Mouse (Mus musculus) heart, embryonic 11.5 days (tissue): Measurements from ENCODE around the gene Ak1. TPM values are rescaled to one million over a fixed set of nuclear protein-coding genes. Genes with fewer than 3 reads are reported as not detected.
A peak's percentile ranks its signal among the peaks of the same experiment; 100 is the strongest.

Experiments
- ATAC-seq: fragments of 200-750 bp; cut with Nextera tagmentation; replicated peaks from 2 replicates; pipeline ENCODE4 v1.8.0; 2017; ENCODE audit warnings: moderate library complexity; ENCODE audit not compliant: insufficient number of reproducible peaks, low FRiP score, low TSS enrichment
- H3K27ac ChIP-seq: fragments of 300-500 bp; sonication (generic); 2 replicates; pipeline ENCODE4 v1.5.1; 2014; ENCODE audit warnings: mild to moderate bottlenecking, low read depth, low read length
- H3K27me3 ChIP-seq: fragments of 300-500 bp; sonication (generic); 2 replicates; pipeline ENCODE4 v1.6.1; 2014; ENCODE audit warnings: mild to moderate bottlenecking, low read length, mixed read lengths; ENCODE audit not compliant: control insufficient read depth, insufficient read depth
- H3K36me3 ChIP-seq: fragments of 300-500 bp; sonication (generic); 2 replicates; pipeline ENCODE4 v1.6.1; 2014; ENCODE audit warnings: mild to moderate bottlenecking, low read length, moderate library complexity, mixed read lengths; ENCODE audit not compliant: control insufficient read depth, insufficient read depth
- H3K4me1 ChIP-seq: fragments of 300-500 bp; sonication (generic); 2 replicates; pipeline ENCODE4 v1.6.1; 2014; ENCODE audit warnings: low read length; ENCODE audit not compliant: control insufficient read depth, insufficient read depth
- H3K4me2 ChIP-seq: fragments of 300-500 bp; sonication (generic); 2 replicates; pipeline ENCODE4 v1.6.1; 2014; ENCODE audit warnings: mild to moderate bottlenecking, moderate library complexity
- H3K4me3 ChIP-seq: fragments of 300-500 bp; sonication (generic); 2 replicates; pipeline ENCODE4 v1.5.1; 2014; ENCODE audit warnings: low read depth, low read length
- H3K9ac ChIP-seq: fragments of 300-500 bp; sonication (generic); 2 replicates; pipeline ENCODE4 v1.6.1; 2014; ENCODE audit warnings: mild to moderate bottlenecking, low read depth, low read length, moderate library complexity
- H3K9me3 ChIP-seq: fragments of 300-500 bp; sonication (generic); replicated peaks from 2 replicates; pipeline ENCODE4 v1.6.1; 2016; ENCODE audit warnings: low read length; ENCODE audit not compliant: control insufficient read depth
- WGBS: fragments of 180-500 bp; shearing (Covaris S2); extraction: QIAGEN DNeasy Blood & Tissue Kit; methylation state at CpG from one replicate; pipeline ENCODE4 v1.1.7; 2014; ENCODE audit not compliant: insufficient replicate concordance; 5-methylcytosine and 5-hydroxymethylcytosine counted together
- polyA plus RNA-seq: library from polyadenylated mRNA; unstranded; fragments of >200 nt; fragmentation: Nextera tagmentation; extraction: Ambion mirVana; gene quantifications from 2 replicates; pipeline ENCODE4 v1.2.1, GENCODE M21; 2014

Ak1 gene
- polyA plus RNA-seq, 1 experiment from 2014 or later, result 212 TPM

DNA sequence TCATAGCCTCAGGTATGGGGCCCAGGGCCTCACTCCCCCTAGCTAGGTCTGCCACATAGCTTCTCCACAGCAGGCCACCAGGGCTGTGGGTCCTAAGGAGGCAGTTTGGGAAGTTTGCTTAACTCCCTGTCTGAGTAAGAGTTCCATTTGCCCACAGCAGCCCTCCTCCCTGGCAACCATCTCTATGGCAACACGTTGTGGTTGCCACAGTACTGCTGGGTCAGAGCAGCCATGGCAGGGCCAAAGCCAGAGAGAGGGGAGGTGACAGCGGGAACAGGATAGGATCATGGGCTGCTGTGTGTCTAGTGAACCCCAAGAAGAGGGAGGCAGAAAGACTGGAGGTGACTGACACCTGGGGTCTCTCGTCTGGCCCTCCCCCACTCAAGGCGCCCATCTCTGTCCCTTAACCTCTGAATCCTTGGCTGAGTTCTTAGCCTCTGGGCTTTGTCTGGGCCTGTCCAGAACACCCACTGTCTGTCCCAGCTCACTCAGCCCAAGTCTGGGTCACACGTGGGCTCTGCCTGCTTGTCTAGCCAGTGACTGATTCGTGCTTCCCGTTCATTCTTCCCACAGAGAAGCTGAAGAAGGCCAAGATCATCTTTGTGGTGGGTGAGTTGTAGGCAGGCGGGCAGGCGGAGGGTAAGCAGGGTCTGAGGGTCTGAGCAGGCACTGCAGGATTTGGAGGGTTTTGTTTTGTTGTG, 7.9 kb downstream of the Ak1 start:
- H3K27ac ChIP-seq, result peak overlapping the region; percentile 51; the same call in 1 of the 2 replicates
- peak overlapping the region; percentile 8; the same call in 1 of the 2 replicates for H3K4me3 ChIP-seq
- peak overlapping the region; percentile 74 for H3K4me2 ChIP-seq
- H3K9me3 ChIP-seq, result no peaks in the 10 kb centered on the region
- H3K36me3 ChIP-seq, result 0 out of 2 replicates have a peak, but pooled peaks cover 4% of the 10 kb centered on the region
- H3K4me1 ChIP-seq, result peaks cover 57% of the 10 kb centered on the region
- 48% methylated on average over 9 of the region's 9 CpGs for WGBS
- peak overlapping the region; percentile 53; the same call in 1 of the 2 replicates for H3K9ac ChIP-seq
- H3K27me3 ChIP-seq, result no peaks in the 10 kb centered on the region
- ATAC-seq, result no peak

GRCm38 (mm10) chr2:32630036-32630435, 8.5 kb downstream of the Ak1 start:
- Histone ChIP-seq H3K4me2 (no peak overlapping the region), H3K9ac (no peak overlapping the region), H3K36me3 (0 out of 2 replicates have a peak, but pooled peaks cover 4% of the 10 kb centered on the region), H3K4me3 (no peak overlapping the region), H3K9me3 (no peaks in the 10 kb centered on the region), H3K27me3 (no peaks in the 10 kb centered on the region), H3K27ac (0 out of 2 replicates have a peak overlapping the region, but pooled peaks have one; percentile 10), H3K4me1 (peaks cover 51% of the 10 kb centered on the region)
- no peak for ATAC-seq
- 79% methylated on average over 8 of the region's 9 CpGs for whole genome bisulfite sequencing

- no peaks in the 10 kb centered on the region for H3K27me3 ChIP-seq
- no peak overlapping the region for H3K4me3 ChIP-seq
- no peak overlapping the region for H3K4me2 ChIP-seq
- no peak overlapping the region for H3K27ac ChIP-seq
- H3K4me1 ChIP-seq, result peaks cover 41% of the 10 kb centered on the region
- 0 out of 2 replicates have a peak, but pooled peaks cover 4% of the 10 kb centered on the region for H3K36me3 ChIP-seq
- ATAC-seq, result no peak
- no peaks in the 10 kb centered on the region for H3K9me3 ChIP-seq
- no peak overlapping the region for H3K9ac ChIP-seq
- WGBS, result 83% methylated on average over 10 of the region's 10 CpGs
Observed at GRCm38 (mm10) chr2:32631046-32631445, 9.5 kb downstream of the Ak1 start.

GRCm38 (mm10) chr2:32631737-32632394, 10.3 kb downstream of the Ak1 start:
- Histone ChIP-seq H3K9ac (no peak overlapping the region), H3K36me3 (0 out of 2 replicates have a peak, but pooled peaks cover 4% of the 10 kb centered on the region), H3K4me3 (no peak overlapping the region), H3K4me1 (peaks cover 35% of the 10 kb centered on the region), H3K9me3 (no peaks in the 10 kb centered on the region), H3K4me2 (no peak overlapping the region), H3K27ac (peak overlapping the region; percentile 32), H3K27me3 (no peaks in the 10 kb centered on the region)
- whole genome bisulfite sequencing, result 42% methylated on average over 7 of the region's 7 CpGs
- 0 out of 2 replicates have a peak, but pooled peaks have one; percentile 18 for ATAC-seq

DNA sequence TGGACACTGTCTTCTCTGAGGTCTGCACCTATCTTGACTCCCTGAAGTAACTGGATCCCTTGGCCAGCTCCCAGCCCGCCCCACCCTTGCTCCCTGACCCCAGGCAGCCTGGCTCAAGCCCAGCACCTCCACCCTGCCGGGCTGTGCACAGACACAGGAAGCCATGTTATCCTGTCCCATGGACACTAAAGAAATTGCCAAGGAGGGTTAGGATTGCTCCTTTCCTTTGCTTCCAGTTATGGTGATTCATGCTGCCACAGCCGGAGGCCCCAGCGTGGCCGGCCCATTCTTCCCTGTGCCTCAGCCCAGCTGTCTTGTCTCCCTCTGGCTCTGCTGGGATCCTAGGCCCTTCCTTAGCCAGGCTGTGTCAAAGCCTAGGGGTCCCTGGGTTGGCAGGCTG, 12.1 kb downstream of the Ak1 start:
- Histone ChIP-seq H3K4me1 (peaks cover 28% of the 10 kb centered on the region), H3K27me3 (no peaks in the 10 kb centered on the region), H3K36me3 (0 out of 2 replicates have a peak, but pooled peaks cover 4% of the 10 kb centered on the region), H3K4me2 (no peak overlapping the region), H3K9ac (0 out of 2 replicates have a peak overlapping the region, but pooled peaks have one; percentile 30), H3K4me3 (no peak overlapping the region), H3K27ac (peak overlapping the region; percentile 1; the same call in 1 of the 2 replicates), H3K9me3 (no peaks in the 10 kb centered on the region)
- WGBS, result 61% methylated on average over 5 of the region's 5 CpGs
- ATAC-seq, result no peak

DNA sequence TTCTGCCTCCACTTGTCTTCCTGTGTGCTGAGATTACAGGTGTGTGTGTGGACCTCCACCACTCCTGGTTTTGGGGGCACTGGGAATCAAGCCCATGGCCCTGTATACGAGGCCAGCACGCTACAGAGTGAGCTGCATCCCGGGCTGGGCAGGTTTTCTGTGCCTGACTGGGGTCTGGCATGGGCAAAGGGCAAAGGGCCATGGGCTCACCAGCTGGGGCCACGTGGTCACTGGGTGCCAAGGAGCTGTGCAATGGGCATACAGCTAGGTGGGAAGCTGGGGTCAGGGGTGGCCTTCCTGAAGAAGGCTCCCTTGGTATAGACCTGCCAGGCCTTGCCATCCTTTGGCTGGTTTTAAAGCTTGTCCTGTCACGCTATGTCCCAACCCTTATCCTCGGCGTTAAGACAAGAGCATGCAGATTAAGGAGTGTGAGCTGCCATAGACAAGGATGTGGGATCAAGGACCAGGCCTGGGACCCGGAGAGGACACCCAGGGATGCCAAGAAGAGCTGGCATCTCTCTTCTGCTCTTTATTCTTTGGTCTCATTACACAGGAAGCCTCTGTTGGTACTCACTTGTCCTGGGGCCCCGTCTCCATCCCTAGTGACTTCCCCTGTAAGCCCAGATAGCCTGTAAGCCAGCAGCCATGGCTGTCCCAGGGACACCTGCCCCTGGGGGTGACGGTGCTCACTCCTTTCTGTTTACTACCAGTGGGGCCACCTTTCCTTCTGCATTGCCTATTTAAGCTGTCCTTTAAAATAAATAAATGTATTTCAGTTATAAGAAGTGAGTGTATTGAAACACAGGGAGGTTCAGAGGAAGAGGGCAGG, 12.9 kb downstream of the Ak1 start:
- Histone ChIP-seq H3K4me3 (no peak overlapping the region), H3K9me3 (no peaks in the 10 kb centered on the region), H3K4me1 (peaks cover 20% of the 10 kb centered on the region), H3K27me3 (no peaks in the 10 kb centered on the region), H3K9ac (no peak overlapping the region), H3K36me3 (0 out of 2 replicates have a peak, but pooled peaks cover 4% of the 10 kb centered on the region), H3K4me2 (no peak overlapping the region), H3K27ac (0 out of 2 replicates have a peak overlapping the region, but pooled peaks have one; percentile 18)
- WGBS, result 78% methylated on average over 10 of the region's 10 CpGs
- no peak for ATAC-seq

- Histone ChIP-seq H3K36me3 (0 out of 2 replicates have a peak, but pooled peaks cover 4% of the 10 kb centered on the region), H3K27ac (peak overlapping the region; percentile 85; the same call in 1 of the 2 replicates), H3K9me3 (no peaks in the 10 kb centered on the region), H3K4me1 (peaks cover 23% of the 10 kb centered on the region), H3K4me3 (no peak overlapping the region), H3K27me3 (no peaks in the 10 kb centered on the region), H3K4me2 (no peak overlapping the region), H3K9ac (no peak overlapping the region)
- 69% methylated on average over 7 of the region's 7 CpGs for WGBS
- ATAC-seq, result no peak
Observed at GRCm38 (mm10) chr2:32636617-32637016, 15.1 kb downstream of the Ak1 start.

DNA sequence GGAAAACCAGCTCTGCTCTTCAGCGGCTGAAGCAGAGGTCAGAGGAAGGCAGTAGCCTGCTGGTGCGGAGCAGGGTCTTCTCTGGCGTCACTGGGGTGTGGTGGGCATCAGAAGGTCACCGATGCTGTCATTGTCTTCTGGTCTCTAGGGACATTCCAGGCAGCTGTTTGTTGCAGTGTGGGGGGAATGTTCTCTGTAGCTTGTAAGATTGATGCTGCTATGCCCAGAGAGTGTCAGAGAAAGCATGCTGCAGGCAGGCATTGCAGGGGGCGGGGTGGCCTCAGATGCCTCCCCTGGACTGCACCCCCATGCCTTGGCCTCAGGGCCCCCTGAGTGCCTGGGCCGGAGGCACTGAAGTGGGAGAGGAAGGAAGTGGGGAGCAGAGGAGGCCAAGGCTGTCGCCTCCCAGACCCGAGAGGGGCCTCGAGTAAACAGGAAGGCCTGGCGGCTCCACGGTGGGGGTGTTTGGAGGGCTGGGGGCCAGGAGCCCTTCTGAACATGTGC, 16.3 kb downstream of the Ak1 start:
- H3K27me3 ChIP-seq, result no peaks in the 10 kb centered on the region
- no peaks in the 10 kb centered on the region for H3K9me3 ChIP-seq
- no peak overlapping the region for H3K4me3 ChIP-seq
- peak overlapping the region; percentile 19 for H3K4me2 ChIP-seq
- peaks cover 25% of the 10 kb centered on the region for H3K4me1 ChIP-seq
- WGBS, result 16% methylated on average over 11 of the region's 11 CpGs
- 0 out of 2 replicates have a peak, but pooled peaks cover 4% of the 10 kb centered on the region for H3K36me3 ChIP-seq
- ATAC-seq, result peak; percentile 68
- H3K9ac ChIP-seq, result peak overlapping the region; percentile 34
- H3K27ac ChIP-seq, result peak overlapping the region; percentile 85
